Mouse (Mus musculus): ENCODE results near the gene Lama2. TPM values are rescaled to one million over a fixed set of nuclear protein-coding genes. Genes with fewer than 3 reads are reported as not detected.

Gene Lama2
- polyA plus RNA-seq (2012; rRNA removed) = 1.7 and 2.9 TPM in 2 replicates

DNA sequence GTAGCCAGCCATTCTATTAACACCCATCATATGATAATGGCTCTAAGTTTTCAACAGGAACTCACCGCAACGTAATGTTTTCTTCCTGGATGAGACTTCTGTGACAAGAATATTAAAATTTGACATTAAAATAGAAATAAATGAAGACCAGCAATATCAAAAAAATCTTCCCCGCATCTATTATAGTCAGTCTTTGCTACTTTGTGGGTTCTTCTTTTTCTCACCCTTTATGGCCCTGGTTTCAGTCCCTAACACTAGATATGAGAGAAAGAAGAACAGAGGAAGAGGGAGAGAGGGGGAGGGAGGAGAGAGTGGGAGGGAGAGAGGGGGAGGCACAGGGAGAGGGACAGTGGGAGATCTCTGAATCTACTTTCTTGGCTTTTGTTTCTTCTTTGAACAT, at the start of gene Lama2:
Gene Lama2, minus strand, starts transcription at position 101 of the 400 bp plus-strand sequence.
- Histone ChIP-seq H3K36me3 (ENCODE audit: control insufficient read depth, insufficient read depth, low read length) (no peaks in the 10 kb centered on the region), H3K27me3 (ENCODE audit: control insufficient read depth, insufficient read depth, low read length) (no peaks in the 10 kb centered on the region), H3K4me1 (replicated peaks; ENCODE audit: control insufficient read depth, insufficient read depth, low read length) (no peaks in the 10 kb centered on the region), H3K4me3 (ENCODE audit: control insufficient read depth, insufficient read depth, low read length) (no peak within 1 kb of the TSS), H3K27ac (ENCODE audit: control insufficient read depth, insufficient read depth, low read length) (no peak within 1 kb of the TSS)
- TF ChIP-seq CTCF (IDR thresholded peaks at IDR 0.05; ENCODE audit: borderline replicate concordance, control insufficient read depth, extremely low read depth, insufficient read depth, low read length, poor library complexity) = no peak
- TF ChIP-seq POLR2A (IDR thresholded peaks at IDR 0.05; ENCODE audit: control insufficient read depth, extremely low read depth, insufficient read depth, low read length, poor library complexity) = no peak
- WGBS = 92% methylated on average over 3 of the region's 3 CpGs
- no peak for DNase-seq

DNA sequence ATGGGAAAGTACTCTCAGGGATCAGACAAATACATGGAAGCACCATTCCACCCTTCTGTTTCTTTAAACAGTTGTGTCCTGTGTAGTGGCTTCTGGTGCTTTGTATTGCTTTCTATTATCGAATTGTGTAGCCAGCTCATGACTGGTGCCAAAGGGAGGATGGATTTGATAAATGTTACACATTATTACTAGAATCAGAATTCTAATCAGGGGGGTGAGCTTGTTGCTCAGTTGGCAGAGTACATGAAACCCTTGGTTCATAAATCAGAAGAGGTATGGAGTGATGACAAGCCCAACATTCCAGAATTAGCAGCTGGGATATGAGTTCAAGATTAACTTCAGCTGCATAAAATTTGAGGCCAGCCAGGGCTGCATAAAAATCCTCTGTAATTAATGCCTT, 44.8 kb upstream of the Lama2 start:
- WGBS = 83% methylated on average over 1 of the region's 1 CpGs
- no peak for TF ChIP-seq CTCF (IDR thresholded peaks at IDR 0.05; ENCODE audit: borderline replicate concordance, control insufficient read depth, extremely low read depth, insufficient read depth, low read length, poor library complexity)
- no peak for TF ChIP-seq POLR2A (IDR thresholded peaks at IDR 0.05; ENCODE audit: control insufficient read depth, extremely low read depth, insufficient read depth, low read length, poor library complexity)

DNA sequence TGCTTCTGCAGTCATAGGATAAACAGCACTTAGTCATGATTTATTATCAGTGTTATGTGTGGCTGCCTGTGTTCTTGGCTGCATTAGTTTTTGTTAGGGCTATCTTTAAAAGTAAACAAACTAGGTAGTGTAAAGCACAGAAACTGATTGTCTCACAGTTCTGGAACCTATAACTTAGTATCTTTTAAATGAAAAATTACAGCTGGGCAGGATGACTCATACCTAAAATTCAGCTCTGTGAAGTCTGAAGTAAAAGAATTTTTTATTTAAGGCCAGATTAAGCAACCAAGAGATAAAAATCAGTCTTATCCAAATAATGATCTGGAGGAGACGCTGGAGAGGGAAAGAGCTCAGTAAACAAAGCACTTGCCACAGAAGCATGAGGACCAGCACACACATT, 43.8 kb upstream of the Lama2 start:
- TF ChIP-seq CTCF (IDR thresholded peaks at IDR 0.05; ENCODE audit: borderline replicate concordance, control insufficient read depth, extremely low read depth, insufficient read depth, low read length, poor library complexity) (no peak), POLR2A (IDR thresholded peaks at IDR 0.05; ENCODE audit: control insufficient read depth, extremely low read depth, insufficient read depth, low read length, poor library complexity) (no peak)
- H3K36me3 ChIP-seq (ENCODE audit: control insufficient read depth, insufficient read depth, low read length) = no peaks in the 10 kb centered on the region
- H3K27me3 ChIP-seq (ENCODE audit: control insufficient read depth, insufficient read depth, low read length) = no peaks in the 10 kb centered on the region
- no peak overlapping the region for H3K27ac ChIP-seq (ENCODE audit: control insufficient read depth, insufficient read depth, low read length)
- WGBS = 64% methylated on average over 1 of the region's 1 CpGs
- DNase-seq = no peak
- no peaks in the 10 kb centered on the region for H3K4me1 ChIP-seq (replicated peaks; ENCODE audit: control insufficient read depth, insufficient read depth, low read length)
- H3K4me3 ChIP-seq (ENCODE audit: control insufficient read depth, insufficient read depth, low read length) = no peak overlapping the region

More for the DNA sequence above, 44.8 kb upstream of the Lama2 start:
- no peak overlapping the region for H3K4me3 ChIP-seq (ENCODE audit: control insufficient read depth, insufficient read depth, low read length)
- H3K36me3 ChIP-seq (ENCODE audit: control insufficient read depth, insufficient read depth, low read length) = no peaks in the 10 kb centered on the region
- no peaks in the 10 kb centered on the region for H3K27me3 ChIP-seq (ENCODE audit: control insufficient read depth, insufficient read depth, low read length)
- DNase-seq = no peak
- no peaks in the 10 kb centered on the region for H3K4me1 ChIP-seq (replicated peaks; ENCODE audit: control insufficient read depth, insufficient read depth, low read length)
- no peak overlapping the region for H3K27ac ChIP-seq (ENCODE audit: control insufficient read depth, insufficient read depth, low read length)

- Histone ChIP-seq H3K4me1 (replicated peaks; ENCODE audit: control insufficient read depth, insufficient read depth, low read length) (no peaks in the 10 kb centered on the region), H3K27ac (ENCODE audit: control insufficient read depth, insufficient read depth, low read length) (no peak overlapping the region), H3K27me3 (ENCODE audit: control insufficient read depth, insufficient read depth, low read length) (no peaks in the 10 kb centered on the region), H3K36me3 (ENCODE audit: control insufficient read depth, insufficient read depth, low read length) (no peaks in the 10 kb centered on the region), H3K4me3 (ENCODE audit: control insufficient read depth, insufficient read depth, low read length) (no peak overlapping the region)
- TF ChIP-seq CTCF (IDR thresholded peaks at IDR 0.05; ENCODE audit: borderline replicate concordance, control insufficient read depth, extremely low read depth, insufficient read depth, low read length, poor library complexity) (no peak), POLR2A (IDR thresholded peaks at IDR 0.05; ENCODE audit: control insufficient read depth, extremely low read depth, insufficient read depth, low read length, poor library complexity) (no peak)
- no peak for DNase-seq
- WGBS = 95% methylated on average over 4 of the region's 4 CpGs
These were observed 34.6 kb upstream of the Lama2 start for GRCm38 (mm10) chr10:27654164-27654563.

DNA sequence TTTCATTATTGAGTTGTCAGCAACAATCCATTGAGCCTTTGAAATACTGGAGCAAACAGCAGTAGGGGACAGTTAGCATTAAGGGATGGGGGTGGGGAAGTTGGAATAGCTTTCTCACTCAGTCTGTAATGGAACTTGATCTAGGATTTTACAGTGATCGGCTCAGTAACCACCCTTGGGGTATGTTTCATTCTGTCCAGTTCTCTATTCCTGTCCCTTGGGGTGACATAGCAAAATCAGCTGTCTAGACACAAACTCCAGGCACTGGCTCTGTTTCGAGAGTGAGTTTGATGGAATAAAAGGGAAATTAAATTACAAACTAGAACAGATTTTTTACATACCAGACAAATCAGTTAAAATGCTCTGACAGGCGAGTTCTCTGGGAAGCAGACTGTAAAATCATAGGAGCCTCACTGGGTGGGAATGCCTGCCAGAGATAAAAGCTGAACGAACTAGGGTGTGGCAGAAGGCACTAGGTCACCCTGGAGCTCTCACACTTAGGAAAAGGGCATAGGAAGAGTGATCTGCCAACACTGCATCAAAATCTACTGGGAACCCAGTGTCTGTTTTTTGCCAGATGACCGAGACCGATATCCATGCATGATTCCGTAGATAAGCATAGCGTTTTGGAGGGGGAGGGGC, 33.3 kb upstream of the Lama2 start:
- no peak overlapping the region for H3K27ac ChIP-seq (ENCODE audit: control insufficient read depth, insufficient read depth, low read length)
- TF ChIP-seq CTCF (IDR thresholded peaks at IDR 0.05; ENCODE audit: borderline replicate concordance, control insufficient read depth, extremely low read depth, insufficient read depth, low read length, poor library complexity) (no peak), POLR2A (IDR thresholded peaks at IDR 0.05; ENCODE audit: control insufficient read depth, extremely low read depth, insufficient read depth, low read length, poor library complexity) (no peak)
- H3K36me3 ChIP-seq (ENCODE audit: control insufficient read depth, insufficient read depth, low read length) = no peaks in the 10 kb centered on the region
- 81% methylated on average over 8 of the region's 8 CpGs for WGBS
- H3K4me3 ChIP-seq (ENCODE audit: control insufficient read depth, insufficient read depth, low read length) = no peak overlapping the region
- DNase-seq = no peak
- H3K27me3 ChIP-seq (ENCODE audit: control insufficient read depth, insufficient read depth, low read length) = no peaks in the 10 kb centered on the region
- no peaks in the 10 kb centered on the region for H3K4me1 ChIP-seq (replicated peaks; ENCODE audit: control insufficient read depth, insufficient read depth, low read length)

- WGBS = 83% methylated on average over 2 of the region's 2 CpGs
- Histone ChIP-seq H3K27ac (ENCODE audit: control insufficient read depth, insufficient read depth, low read length) (no peak overlapping the region), H3K27me3 (ENCODE audit: control insufficient read depth, insufficient read depth, low read length) (no peaks in the 10 kb centered on the region), H3K4me1 (replicated peaks; ENCODE audit: control insufficient read depth, insufficient read depth, low read length) (no peaks in the 10 kb centered on the region), H3K4me3 (ENCODE audit: control insufficient read depth, insufficient read depth, low read length) (no peak overlapping the region), H3K36me3 (ENCODE audit: control insufficient read depth, insufficient read depth, low read length) (no peaks in the 10 kb centered on the region)
- no peak for DNase-seq
- no peak for TF ChIP-seq CTCF (IDR thresholded peaks at IDR 0.05; ENCODE audit: borderline replicate concordance, control insufficient read depth, extremely low read depth, insufficient read depth, low read length, poor library complexity)
- TF ChIP-seq POLR2A (IDR thresholded peaks at IDR 0.05; ENCODE audit: control insufficient read depth, extremely low read depth, insufficient read depth, low read length, poor library complexity) = no peak
These were observed 16.2 kb upstream of the Lama2 start for GRCm38 (mm10) chr10:27635721-27636120.

DNA sequence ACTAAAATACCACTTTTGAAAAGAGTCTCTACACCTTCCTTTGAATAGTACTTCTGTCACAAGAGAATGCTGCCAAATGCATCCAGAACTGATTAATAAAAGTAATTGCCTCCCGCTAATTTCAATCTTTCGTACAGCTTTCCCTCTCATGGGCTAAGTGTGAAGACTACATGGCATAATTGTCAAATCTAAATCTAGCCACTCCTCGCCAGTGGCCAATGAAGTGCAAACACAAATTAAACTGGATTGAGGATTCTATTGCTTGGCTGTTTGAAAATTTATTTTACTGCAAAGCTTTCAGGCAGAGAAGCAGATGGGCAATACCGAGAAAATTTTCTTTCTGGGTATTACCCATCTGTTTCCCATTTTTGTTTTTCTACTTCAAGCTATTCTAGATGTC, 11.4 kb upstream of the Lama2 start:
- no peak for DNase-seq
- no peak for TF ChIP-seq POLR2A (IDR thresholded peaks at IDR 0.05; ENCODE audit: control insufficient read depth, extremely low read depth, insufficient read depth, low read length, poor library complexity)
- TF ChIP-seq CTCF (IDR thresholded peaks at IDR 0.05; ENCODE audit: borderline replicate concordance, control insufficient read depth, extremely low read depth, insufficient read depth, low read length, poor library complexity) = no peak
- no peak overlapping the region for H3K4me3 ChIP-seq (ENCODE audit: control insufficient read depth, insufficient read depth, low read length)
- no peaks in the 10 kb centered on the region for H3K27me3 ChIP-seq (ENCODE audit: control insufficient read depth, insufficient read depth, low read length)
- H3K27ac ChIP-seq (ENCODE audit: control insufficient read depth, insufficient read depth, low read length) = no peak overlapping the region
- H3K36me3 ChIP-seq (ENCODE audit: control insufficient read depth, insufficient read depth, low read length) = no peaks in the 10 kb centered on the region
- no peaks in the 10 kb centered on the region for H3K4me1 ChIP-seq (replicated peaks; ENCODE audit: control insufficient read depth, insufficient read depth, low read length)
- 95% methylated on average over 4 of the region's 4 CpGs for WGBS
